Mouse (Mus musculus) lung, adult 18-20 months (tissue): ENCODE results near the gene 4930432K21Rik.

ENCODE experiments used
- DNase-seq, 2 experiments: peaks; one replicate each; pipeline ENCODE4 v3.0.0; 2022; ENCODE audit warnings: mixed read lengths in 2 of 2

The 4930432K21Rik gene

DNA sequence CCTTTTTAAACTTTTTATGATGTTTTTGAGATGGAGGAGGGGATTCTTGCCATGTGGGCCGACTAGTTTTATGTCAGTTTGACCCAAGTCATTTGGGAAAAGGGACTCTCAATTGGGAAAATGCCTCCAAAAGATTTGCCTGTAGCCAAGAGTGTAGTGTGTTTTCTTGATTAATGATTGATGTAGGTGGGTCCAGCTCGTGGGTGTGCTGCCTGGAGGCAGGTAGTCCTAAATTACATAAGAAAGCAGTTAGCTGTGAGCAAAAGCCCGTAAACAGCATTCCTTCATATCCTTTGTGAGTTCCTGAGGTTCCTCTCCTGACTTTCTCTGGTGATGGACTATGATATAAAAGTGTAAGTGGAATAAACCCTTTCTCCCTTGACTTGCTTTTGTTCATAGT, 1.4 kb downstream of the 4930432K21Rik start:
- DNase-seq, result no peak

DNA sequence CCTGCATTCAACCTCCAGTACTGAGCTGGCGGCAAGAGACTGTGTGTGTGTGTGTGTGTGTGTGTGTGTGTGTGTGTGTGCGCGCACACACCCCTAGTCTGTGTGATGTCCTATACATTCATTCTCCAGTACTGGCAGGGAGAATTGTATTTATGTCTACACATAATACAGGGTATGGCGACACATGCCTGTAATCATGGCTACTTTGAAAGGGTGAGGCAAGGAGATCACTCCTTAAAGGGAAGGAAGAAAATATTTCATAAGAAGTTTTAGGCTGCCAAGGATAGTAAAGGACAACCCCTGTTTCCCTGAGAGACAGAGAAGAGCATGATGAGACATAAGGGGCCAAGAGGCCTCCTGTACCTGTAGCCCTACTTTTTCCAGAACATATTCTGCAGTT, 9.8 kb downstream of the 4930432K21Rik start:
- DNase-seq, result no peak

DNA sequence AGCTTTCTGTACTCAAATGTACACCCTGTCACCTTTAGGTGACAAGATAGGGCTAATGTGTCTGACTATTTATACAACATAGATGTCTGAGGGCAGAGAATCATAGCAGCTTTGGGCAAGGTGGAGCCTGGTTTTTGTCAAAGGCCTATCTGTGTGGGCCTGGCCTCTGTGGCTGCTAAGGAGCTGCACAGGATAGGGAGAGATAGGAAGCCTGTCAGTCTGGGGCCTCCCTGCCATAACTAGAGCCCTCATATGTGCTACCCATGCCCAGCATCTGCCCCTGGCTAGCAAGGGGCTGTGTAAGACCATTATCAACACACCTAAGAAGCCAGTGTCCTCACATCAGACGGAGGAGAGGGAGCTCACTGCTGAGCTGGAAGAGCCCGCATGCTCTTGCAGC, 19.9 kb downstream of the 4930432K21Rik start:
- DNase-seq, result no peak

DNA sequence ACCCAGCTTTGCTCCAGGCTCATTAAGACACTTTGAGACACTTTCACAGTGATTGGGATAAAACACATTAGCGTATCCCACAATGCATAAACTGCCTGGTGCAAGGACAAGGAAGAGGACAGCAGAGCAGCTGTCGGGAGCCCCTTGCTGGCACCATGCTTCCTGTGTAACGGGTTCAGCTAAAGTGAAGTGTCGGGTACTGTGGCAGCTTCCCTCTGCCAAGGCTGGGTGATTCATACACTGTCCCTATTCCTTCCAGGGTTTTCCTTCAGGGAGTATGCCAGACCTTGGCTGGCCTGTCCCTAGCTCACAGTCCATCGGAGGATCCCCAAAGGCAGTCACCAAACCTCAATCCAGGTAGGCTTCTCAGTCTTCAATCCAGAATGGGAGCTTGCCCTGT, 22.3 kb downstream of the 4930432K21Rik start:
- DNase-seq, result no peak

DNA sequence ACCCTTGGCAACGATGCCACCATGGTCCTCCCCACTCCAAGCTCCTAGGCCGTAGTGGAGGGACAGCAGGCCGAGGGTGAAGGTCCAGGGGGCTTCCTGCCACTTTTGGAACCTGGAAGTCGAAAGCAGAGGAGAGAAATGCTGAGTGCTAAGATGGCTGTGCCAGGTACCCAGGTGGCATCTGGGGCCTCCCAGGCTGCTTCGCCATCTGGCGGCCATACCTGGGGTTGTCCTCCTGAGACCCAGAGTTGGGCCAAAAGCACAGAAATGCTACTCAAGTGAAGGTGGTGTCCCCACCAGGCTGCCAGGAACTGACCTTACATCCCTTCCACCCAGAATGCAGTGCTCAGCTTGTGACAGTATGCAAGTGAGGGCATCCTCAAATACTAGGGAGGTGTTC, 26.0 kb downstream of the 4930432K21Rik start:
- no peak for DNase-seq

DNA sequence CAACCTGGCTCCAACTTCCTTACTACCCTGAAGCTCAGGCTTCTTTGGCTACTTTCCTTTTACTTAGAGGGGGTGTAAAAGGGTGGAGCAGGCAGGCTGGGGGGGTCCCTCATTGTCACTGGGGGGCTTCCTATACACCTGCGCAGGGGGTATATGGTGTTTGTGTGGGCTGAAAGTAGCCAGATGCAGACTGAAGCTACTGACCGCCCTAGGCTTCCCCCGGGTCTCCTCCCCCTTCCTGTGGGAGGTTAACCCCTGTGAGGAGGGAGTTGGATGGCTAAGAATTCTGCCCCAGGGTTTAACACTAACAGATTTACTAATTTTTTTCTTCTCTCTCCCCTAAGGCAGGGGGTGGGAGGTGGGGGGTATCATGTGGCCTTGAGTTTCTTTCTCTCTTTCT, 28.7 kb downstream of the 4930432K21Rik start:
- DNase-seq, result no peak

DNA sequence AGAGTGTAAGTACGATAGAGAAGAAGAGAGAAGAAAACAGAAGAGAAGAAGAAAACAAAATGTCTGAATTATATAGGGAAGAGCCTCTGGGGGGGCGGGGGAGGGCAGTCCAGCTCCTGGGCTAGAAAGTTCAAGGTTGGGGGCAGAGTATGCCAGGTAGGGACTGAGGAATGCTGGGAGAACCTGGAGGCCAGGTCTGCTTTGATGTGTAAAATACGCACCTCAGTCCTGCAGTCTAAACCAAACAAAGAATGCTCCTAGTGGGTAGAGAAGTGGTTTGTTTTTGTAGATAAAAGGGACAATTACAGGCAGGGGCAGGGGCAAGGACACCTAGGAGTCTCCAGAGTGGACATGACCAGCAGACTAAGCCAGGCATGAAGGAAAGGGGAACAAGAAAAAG, 29.6 kb downstream of the 4930432K21Rik start:
- no peak for DNase-seq

DNA sequence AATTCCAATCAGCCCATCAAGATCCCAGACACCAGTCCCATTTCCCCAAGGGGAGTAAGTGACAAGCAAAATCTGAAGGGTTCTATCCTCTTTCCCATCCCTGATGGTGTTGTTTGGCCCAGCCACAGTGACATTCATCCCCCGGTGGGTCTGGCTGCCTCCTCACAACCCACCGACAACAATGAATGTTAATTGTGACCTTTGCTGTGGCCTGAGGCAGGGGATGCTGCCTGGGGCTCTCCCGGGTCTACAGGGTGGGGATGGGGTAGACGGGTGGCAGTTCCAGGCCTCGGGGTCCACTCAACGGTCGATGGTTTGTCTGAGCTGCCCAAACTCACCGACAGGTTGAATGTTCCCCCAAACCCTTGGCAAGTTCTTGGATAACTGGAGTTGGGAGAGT, 30.8 kb downstream of the 4930432K21Rik start:
- DNase-seq, result no peak

DNA sequence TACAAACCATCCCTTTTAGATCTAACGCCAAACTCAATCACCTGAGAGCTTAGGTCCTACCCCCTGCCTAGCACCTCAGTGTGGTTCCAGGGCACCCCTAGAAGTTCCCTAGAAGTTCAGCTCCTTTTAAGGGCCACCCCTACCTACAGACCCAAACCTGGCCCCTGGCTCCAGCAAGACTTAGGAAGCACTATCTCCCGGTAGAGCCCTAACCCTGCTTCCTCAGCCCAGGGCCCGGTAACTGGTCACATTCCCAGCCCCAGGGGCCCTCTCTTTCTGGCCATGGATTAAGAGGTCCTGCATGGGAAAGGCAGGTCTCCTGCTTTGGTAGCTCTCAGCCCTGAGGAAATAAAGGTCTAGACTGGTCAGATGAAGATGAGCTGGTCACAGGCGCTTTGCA, 32.1 kb downstream of the 4930432K21Rik start:
- DNase-seq, result no peak

DNA sequence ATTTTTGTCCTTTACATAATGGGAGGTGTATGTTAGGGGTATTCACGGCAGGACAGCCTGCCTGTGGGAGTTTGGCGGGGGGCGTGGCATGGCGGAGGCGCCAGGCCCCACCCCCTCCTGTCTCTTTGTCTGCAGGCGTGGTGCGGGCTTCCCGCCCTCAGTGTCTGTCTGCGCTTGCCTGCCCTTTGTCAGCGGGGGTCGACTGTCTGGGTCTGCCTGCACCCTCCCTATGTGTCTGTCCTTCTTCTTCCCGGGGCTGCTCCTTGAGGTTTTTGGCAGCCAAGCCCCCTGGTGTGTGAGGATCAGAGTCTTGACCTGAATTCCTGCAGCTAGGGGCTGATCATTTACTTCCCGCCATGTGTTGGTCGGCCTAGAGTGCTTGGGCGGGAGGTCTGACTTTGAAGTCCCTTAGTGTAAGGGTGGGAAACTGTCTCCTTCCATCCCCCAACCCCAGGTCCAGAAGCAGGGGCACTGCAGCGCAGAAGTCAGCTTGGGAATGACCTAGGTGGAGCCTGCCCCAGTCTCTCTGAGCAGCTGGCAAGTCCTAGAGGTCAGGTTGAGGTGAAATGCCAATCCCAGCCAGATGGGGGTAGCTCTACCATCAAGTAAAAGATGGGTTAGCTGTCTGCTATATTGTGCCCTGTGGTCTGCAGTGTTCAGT, 32.8 kb downstream of the 4930432K21Rik start:
- peak in 1 of 2 experiments; percentile 16 for DNase-seq

DNA sequence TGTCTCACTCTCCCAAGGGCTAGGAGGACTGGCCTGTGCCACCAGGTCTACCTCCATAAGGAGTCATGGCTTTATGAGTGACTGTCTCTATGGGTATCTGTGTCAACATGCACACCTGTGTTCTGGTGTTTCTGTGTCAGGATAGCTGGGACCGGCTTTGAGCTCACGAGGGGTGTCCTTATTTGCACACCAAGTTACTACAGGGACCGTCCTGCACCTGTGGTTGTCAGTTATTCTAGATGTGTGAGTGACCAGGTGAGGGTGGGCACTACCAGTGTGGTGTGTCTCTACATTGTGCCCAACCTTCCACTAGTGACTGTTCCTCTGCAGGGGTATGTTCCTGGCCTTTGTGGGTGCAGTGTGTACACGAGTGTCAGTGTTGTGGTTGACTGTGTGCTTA, 35.0 kb downstream of the 4930432K21Rik start:
- DNase-seq, result no peak

DNA sequence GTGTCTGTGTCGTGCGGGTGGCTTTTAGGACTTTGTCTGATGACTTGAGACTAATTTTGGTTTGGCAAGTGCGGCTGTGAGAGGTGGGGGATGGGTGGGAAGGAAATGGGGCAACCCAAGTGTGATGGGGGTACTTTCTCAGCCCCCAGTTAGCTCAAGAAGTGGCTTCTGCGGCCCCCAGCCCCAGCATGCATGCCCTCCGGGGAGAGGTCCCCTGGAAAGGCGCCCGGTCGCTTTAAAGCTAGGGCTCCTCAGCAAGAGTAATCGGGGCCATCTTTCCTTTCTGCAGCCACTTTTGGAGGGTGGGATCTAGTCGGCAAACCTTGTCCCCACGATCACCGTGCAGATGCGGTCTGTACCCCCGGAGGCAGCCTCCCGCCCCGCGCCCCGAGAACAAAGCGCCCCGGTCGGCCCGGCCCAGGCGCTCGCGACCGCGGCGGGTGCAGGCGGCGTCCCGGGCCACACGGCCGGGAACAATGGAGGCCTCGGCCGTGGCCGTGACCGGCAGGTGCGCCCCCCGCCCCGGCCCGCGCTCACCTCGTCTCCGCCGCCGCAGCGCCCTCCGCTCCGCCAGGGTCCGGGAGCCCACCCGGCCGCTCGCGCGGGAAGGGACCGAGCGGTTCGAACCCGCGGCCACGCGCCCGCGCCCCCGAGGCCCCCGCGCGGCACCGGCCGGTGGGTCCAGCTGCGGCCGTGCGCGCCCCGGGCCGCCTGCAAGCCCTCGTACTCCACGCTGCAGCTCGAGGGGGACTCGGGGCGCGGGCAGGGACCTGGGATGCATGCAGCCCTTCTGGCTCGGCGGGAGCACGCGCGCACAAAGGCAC, 35.6 kb downstream of the 4930432K21Rik start:
- no peak for DNase-seq

DNA sequence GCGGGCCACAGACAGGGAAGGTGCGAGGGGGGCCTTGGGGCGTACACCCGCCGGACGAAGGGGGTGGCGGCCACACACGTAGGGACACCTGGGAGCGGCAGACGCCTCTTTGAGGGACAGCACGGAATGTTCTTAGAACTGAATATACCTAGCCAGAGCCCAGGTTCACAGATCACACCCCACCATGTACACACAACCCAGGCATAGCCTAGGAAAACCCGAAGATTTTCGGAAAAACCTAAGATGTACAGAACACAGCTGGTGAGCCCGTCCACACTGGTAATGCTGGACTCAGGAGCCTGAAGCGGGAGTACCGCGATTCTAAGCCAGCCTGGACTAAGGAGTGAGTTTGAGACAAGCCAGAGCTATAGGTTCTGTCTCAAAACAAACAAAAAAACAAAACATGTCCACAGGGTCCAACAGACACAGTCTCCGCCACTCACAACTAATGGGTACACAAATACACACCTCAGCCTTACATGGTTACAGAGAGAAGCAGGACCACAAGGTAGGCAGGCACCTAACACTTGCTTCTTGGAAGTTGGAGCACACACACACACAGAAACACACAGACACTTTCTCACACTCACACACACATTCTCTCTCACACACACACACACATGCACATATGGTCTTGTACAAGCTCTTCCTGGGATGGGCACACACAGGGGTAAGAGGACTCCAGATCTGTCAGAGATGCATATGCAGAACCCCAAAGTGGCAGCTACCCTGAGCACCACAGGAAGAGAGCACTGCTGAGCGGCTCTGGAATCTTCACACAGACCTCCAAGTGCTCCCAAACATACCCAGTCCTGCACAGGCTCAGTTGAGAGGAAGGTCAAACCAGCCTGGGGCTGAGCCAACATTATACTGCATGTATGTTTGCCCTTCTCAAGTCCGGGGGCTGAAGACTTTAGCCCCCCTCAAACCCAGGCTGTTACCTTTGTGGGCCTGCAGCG, 36.5 kb downstream of the 4930432K21Rik start:
- DNase-seq, result peak in 1 of 2 experiments; percentile 14

DNA sequence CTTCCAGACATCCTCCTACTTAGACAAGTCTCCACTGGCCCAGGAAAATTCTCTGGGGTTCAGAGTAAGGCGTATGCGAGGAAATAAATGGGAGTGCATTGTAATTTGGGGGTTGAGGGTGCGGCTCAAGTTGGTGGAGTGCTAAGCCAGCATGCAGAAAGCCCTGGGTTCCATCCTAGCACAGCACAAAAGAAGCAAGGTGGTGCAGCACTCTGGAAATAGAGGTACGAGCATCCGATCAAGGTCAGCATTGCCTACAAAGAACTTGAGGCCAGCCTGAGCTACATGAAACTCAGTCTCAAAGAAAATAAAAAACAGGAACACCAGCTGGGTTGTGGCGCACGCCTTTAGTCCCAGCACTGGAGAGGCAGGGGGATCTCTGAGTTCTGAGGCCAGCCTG, 37.3 kb downstream of the 4930432K21Rik start, which contains the start of gene Nanos3:
Gene Nanos3, minus strand, starts transcription at position 101 of the 400 bp plus-strand sequence.
- no peak for DNase-seq

DNA sequence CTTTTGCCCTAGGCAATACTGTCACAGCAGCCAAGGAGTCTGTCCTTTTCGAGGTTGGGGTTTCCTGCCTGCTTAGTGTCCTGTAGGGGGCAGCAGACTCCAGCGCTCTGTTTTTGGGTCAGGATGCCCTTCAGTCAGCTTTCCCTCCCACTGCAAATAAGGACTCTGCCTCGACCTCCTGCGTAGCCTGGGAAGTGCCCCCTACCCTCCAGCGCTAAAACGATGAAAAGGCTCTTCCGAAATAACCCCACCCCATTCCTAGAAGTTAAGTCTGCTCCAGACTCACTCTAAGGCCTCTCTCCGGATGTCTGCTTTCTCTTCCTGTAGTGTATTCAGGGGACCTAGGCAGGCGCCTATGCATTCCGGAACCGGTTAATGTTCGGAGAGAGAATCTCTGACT, 38.7 kb downstream of the 4930432K21Rik start:
- DNase-seq, result peak; percentile 78 to 82

DNA sequence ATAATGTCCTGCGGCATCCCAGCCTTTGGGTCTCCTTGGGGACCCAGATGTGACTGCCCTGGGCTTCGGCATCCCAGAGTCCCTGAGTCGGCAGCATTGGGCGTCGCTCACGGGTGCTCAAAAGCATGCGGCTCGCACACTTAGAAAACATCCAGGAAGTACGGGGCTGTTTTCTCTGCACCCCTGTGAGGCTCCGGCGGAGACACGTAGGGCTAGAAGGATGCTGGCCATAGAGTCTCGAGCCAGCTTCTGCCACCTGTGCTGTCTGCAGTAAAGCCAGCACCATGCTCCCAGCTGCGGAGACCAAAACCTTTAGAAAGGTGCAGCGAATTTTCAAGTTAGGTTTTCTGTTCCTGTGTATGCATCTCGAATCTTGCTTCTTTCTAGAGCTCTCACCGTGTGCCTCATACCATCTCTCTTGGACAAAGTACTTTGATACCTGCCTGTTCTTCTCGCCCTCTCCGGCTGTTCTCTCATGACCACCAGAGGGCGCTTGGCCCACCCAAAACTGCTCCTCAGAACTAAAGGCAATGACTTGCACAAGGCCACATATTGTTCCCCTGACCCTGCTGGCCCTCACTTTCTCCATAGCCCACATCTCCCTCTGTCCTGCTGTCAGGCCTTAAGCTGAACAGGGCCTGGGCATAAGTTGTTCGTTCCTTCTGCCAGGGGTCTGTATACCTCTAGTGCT, 39.4 kb downstream of the 4930432K21Rik start:
- peak; percentile 77 to 85 for DNase-seq

DNA sequence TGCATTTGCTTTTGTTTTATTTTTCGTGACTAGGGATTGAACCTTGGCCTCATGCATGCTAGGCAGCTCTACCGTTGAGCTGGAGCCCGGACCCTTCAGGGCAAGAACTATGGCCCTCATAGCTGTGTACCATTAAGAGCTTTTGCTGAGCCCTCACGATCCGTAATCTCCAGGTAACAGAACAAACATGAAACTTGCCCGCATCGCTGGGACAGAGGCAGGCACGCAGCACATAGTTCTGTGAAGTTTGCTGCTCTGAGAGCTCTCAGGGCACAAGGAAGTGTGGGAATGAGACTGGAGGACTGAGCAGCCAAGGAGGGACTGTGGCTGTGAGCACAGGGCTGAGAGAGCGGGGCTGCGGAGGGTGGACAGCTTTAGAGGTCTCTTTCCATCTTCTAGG, 40.8 kb downstream of the 4930432K21Rik start:
- peak; percentile 41 to 70 for DNase-seq

DNA sequence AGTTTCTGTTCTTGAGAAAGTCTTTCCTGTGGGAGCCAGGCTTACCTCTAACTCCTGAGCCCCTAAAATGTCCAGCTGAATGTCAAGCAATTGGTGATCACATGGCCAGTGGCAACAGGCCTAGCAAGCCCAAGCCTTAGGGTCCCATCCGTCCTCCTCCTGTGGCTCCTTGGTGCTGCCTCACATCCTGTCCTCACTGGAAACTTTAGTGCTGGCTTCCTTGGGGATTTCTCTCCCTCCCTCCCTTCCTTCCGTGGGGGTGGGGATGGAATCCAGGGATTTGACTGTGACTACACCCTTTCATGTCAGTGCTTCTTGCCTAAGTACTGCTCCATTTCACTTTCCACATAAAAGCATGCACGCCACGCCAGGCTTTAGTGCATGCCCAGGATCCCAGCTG, 41.8 kb downstream of the 4930432K21Rik start:
- peak; percentile 60 to 80 for DNase-seq

DNA sequence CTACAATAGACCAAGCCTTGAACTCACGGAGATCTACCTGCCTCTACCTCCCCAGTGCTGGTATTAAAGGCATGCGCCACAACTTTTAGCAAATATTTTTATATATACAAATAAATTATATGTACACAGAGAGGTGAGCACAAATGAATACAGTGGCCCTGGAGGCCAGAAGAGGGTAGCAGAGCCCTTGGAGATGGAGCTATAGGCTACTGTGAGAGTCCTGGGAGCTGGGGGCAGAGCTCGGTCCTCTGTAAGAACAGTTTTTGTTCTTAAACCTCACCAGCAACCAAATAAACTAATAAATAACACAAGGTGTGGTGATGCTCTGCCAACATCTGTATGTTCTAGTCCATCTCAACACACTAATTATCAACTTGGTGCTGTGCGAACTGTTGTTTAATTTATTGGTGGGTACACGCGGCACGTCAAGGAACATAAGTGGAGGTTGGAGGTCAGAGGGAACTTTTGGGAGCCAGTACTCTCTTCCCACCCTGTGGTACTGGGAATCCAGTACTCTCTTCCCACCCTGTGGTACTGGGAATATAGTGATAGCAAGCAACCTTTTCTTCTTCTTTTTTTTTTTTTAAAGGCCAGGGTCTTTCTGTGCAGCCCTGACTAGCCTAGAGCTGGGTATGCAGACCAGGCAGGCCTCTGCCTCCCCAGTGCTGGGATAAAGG, 42.5 kb downstream of the 4930432K21Rik start:
- DNase-seq, result peak; percentile 15 to 34

DNA sequence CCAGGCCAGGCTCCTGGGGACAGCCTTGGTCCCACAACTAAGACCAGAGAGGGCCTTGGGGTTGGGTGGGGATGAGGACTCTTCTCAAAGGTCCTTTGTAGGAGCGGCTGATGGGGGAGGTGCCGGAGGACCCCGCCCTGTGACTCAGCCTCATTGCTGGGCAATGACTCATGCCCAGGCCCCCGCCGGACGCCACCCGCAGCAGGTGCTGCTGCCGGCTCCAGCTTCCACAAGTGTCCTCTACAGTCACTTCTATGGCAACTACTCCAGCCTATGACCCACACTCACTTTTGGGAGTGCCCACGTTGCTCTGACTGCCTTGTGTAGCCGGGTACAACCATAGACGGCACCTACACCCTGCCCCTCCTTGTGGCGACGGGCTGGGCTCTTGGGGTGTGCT, 44.2 kb downstream of the 4930432K21Rik start:
- DNase-seq, result peak; percentile 94 to 96

DNA sequence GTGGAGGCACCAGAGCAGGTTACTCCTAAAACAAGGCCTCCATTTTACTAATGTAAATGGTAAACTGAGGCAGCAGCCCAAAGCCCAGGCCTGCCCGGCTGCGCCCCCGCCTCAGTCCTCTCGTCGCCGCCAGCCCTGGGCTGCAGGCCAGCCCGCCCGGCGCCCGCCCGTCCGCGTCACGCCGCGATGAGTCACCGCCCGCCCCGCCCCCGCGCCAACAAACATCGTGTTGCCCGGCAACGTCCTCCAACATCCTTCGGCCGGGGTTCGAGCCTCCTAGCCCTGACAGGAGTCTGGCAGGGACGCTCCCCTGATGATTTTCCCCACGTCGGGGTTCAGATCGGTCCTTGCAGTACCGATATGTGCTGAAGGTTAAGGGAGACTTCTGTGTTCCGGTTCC, 44.7 kb downstream of the 4930432K21Rik start:
- peak; percentile 86 to 89 for DNase-seq

DNA sequence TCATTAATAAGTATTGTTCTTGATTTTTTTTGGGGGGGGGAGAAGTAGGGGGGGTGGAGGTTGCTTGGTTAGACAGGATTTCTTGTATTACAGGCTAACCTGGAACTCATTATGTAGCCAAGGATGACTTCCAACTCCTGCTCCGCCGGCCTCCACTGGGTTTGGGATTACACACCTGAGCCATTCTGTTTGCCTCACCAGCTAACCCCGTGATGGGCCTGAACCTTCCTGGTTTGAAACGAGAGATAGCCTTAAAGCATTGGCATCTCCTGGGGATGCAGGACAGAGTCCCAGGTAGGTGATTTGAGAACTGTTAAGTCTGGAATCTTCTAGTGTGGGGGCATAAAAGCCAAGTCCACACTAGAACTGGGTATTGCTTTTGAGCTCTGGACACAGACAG, 45.3 kb downstream of the 4930432K21Rik start:
- peak in 1 of 2 experiments; percentile 11 for DNase-seq
